Mouse (Mus musculus) liver, embryonic 15.5 days (tissue): ENCODE results near the gene Wnt1. TPM values are rescaled to one million over a fixed set of nuclear protein-coding genes. Genes with fewer than 3 reads are reported as not detected.

ENCODE experiments used
- ATAC-seq: fragments of 200-750 bp; cut with Nextera tagmentation; 2 replicates; pipeline ENCODE4 v1.8.0; 2017; ENCODE audit warnings: moderate number of reproducible peaks, mild to moderate bottlenecking, moderate library complexity; ENCODE audit not compliant: insufficient read depth
- H3K27ac ChIP-seq: fragments of 300-500 bp; sonication (generic); replicated peaks from 2 replicates; pipeline ENCODE4 v1.5.1; 2015; ENCODE audit warnings: mild to moderate bottlenecking, inconsistent platforms
- H3K27me3 ChIP-seq: fragments of 300-500 bp; sonication (generic); 2 replicates; pipeline ENCODE4 v1.6.1; 2015; ENCODE audit warnings: mild to moderate bottlenecking, inconsistent platforms
- H3K36me3 ChIP-seq: fragments of 300-500 bp; sonication (generic); replicated peaks from 2 replicates; pipeline ENCODE4 v1.6.1; 2015; ENCODE audit warnings: moderate library complexity, mild to moderate bottlenecking, inconsistent platforms
- H3K4me1 ChIP-seq: fragments of 300-500 bp; sonication (generic); replicated peaks from 2 replicates; pipeline ENCODE4 v1.6.1; 2015; ENCODE audit warnings: inconsistent platforms
- H3K4me2 ChIP-seq: fragments of 300-500 bp; sonication (generic); 2 replicates; pipeline ENCODE4 v1.6.1; 2015; ENCODE audit warnings: moderate library complexity, mild to moderate bottlenecking, inconsistent platforms
- H3K4me3 ChIP-seq: fragments of 300-500 bp; sonication (generic); replicated peaks from 2 replicates; pipeline ENCODE4 v1.5.1; 2015; ENCODE audit warnings: mild to moderate bottlenecking, inconsistent platforms
- H3K9ac ChIP-seq: fragments of 300-500 bp; sonication (generic); 2 replicates; pipeline ENCODE4 v1.6.1; 2015; ENCODE audit warnings: moderate library complexity, mild to moderate bottlenecking, inconsistent platforms
- H3K9me3 ChIP-seq: fragments of 300-500 bp; sonication (generic); replicated peaks from 2 replicates; pipeline ENCODE4 v1.6.1; 2016; ENCODE audit warnings: inconsistent platforms
- WGBS: fragments of 180-500 bp; shearing (Covaris S2); methylation state at CpG from one replicate; pipeline ENCODE4 v1.1.7; 2015; ENCODE audit warnings: mixed read lengths; ENCODE audit not compliant: insufficient replicate concordance; 5-methylcytosine and 5-hydroxymethylcytosine counted together
- polyA plus RNA-seq: library from polyadenylated mRNA; unstranded; fragments of >200 nt; fragmentation: Nextera tagmentation; extraction: Ambion mirVana; gene quantifications from 2 replicates; pipeline ENCODE4 v1.2.1, GENCODE M21; 2015

Wnt1 gene
- polyA plus RNA-seq, 1 experiment from 2014 or later = not detected

DNA sequence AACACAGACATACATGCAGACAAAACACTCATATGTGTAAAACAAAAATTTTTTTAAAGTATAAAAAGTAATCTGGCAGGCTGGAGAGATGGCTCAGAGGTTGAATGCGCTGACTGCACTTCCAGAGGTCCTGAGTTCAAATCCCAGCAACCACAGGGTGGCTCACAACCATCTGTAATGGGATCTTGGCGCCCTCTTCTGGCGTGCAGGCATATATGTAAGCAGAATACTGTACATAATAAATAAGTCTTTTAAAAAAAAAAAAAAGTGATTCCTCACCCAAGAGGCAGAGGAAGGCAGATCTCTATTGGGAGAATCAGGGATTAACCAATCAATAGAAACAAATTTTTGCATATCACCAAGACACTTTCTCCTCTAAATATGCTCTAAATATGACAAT lies 33.8 kb downstream of the Wnt1 start:
- 64% methylated on average over 3 of the region's 3 CpGs for WGBS
- peaks cover 80% of the 10 kb centered on the region for H3K36me3 ChIP-seq

DNA sequence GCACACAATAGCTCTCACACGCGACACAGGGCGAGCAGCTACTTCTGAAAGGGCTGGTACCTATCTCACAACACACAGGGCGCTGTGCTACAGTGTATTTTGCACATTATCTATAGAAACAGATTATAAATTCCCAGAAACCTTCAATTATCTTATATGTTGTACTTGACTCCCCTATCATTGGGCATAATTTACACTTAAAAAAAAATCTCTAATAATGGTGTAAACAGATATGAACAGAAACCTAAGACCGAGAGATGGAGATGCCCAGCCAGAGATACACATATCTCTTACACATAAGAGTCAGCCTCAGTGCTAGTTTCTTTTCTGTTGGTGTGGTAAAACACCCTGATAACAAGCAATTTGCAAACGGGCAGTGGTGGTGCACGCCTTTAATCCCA lies 38.0 kb downstream of the Wnt1 start:
- Histone ChIP-seq H3K4me2 (peak overlapping the region; percentile 75), H3K4me3 (peak overlapping the region; percentile 34), H3K36me3 (peaks cover 44% of the 10 kb centered on the region), H3K9ac (peak overlapping the region; percentile 39), H3K27me3 (no peaks in the 10 kb centered on the region), H3K27ac (peak overlapping the region; percentile 100), H3K4me1 (peaks cover 75% of the 10 kb centered on the region), H3K9me3 (no peaks in the 10 kb centered on the region)
- peak; percentile 70 for ATAC-seq
- 23% methylated on average over 7 of the region's 7 CpGs for WGBS

More for the DNA sequence above, 33.8 kb downstream of the Wnt1 start:
- no peak overlapping the region for H3K4me3 ChIP-seq
- no peak overlapping the region for H3K27ac ChIP-seq
- no peak overlapping the region for H3K9ac ChIP-seq
- H3K4me1 ChIP-seq = peaks cover 50% of the 10 kb centered on the region
- no peaks in the 10 kb centered on the region for H3K9me3 ChIP-seq
- no peak for ATAC-seq
- H3K27me3 ChIP-seq = no peaks in the 10 kb centered on the region
- H3K4me2 ChIP-seq = no peak overlapping the region

DNA sequence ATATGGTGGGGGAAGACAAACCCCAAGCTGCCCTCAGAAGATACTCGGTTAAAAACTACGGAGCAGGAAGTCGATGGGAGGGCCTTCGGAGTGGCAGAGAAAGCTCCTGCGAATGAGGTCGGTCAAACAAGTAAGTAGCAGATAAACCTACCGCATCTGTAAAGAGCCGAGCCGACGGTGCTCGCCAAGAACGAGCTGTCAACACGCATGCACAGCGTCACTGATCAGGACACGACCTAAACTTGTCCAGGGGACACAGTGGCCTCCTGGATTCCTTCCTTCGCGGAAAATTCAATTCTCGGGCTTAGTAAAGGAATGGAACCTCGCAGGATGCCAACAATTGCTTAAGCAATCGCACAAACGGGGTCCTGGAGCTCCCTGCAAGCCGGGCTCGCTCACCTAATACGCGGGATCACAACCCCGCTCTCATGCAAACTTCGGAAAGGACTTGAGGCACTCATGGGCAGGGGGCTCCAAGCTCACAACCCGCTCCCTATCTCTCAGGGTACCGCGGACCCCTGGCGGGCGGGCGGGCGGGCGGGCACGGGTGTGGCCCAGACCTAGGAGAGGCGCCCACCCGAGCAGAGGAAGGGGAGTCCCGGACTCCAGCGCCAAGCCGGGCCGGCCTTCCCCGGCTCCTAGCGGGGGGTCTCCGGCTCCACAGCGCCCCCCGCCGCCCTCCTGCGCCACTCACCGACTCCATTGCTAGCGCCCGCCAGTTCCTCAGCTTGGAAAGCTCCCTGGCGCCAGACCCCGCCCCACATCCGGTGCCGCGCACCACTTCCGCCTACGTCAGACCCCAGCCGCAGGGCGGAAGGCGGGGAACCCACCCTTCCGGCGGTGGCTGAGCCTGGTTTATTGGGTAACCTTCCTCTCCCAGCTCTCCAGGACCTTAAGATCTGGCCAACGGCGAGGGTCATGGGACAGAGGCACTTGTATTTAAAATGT lies 41.4 kb downstream of the Wnt1 start, which contains the start of gene Prkag1:
Prkag1 (minus strand) TSS at position 786 of the 948 bp plus-strand sequence.
- WGBS = under 1% methylated on average over 64 of the region's 66 CpGs
- H3K9ac ChIP-seq = peak within 1 kb of the TSS; percentile 91
- H3K9me3 ChIP-seq = no peaks in the 10 kb centered on the region
- H3K4me2 ChIP-seq = peak within 1 kb of the TSS; percentile 75
- H3K4me3 ChIP-seq = peak within 1 kb of the TSS; percentile 93
- peak; percentile 81 for ATAC-seq
- no peaks in the 10 kb centered on the region for H3K27me3 ChIP-seq
- H3K4me1 ChIP-seq = peaks cover 75% of the 10 kb centered on the region
- H3K36me3 ChIP-seq = peaks cover 41% of the 10 kb centered on the region
- peak within 1 kb of the TSS; percentile 100 for H3K27ac ChIP-seq

DNA sequence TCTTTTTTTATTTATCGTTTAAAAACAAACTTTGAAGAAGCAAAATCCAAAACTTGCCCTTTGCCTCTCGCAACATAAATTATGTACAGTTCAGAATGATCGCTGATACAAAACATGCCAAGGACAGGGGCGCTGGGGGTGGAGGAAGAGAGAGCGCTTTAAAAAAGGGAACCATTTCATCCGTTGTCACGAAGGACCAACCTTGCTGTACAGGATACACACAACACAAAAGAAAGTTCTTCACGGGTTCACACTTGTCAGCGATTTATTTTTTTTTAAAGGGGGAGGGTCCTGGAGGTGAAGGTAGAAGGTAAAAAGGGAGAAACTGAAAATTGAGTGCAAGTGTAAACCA lies 42.0 kb downstream of the Wnt1 start:
- ATAC-seq = peak; percentile 7; the same call in 1 of the 2 replicates
- Histone ChIP-seq H3K36me3 (peaks cover 47% of the 10 kb centered on the region), H3K27ac (peak overlapping the region; percentile 100), H3K4me2 (peak overlapping the region; percentile 75), H3K9me3 (no peaks in the 10 kb centered on the region), H3K4me1 (peaks cover 75% of the 10 kb centered on the region), H3K9ac (peak overlapping the region; percentile 91), H3K4me3 (peak overlapping the region; percentile 93), H3K27me3 (no peaks in the 10 kb centered on the region)
- WGBS = 4% methylated on average over 9 of the region's 9 CpGs

DNA sequence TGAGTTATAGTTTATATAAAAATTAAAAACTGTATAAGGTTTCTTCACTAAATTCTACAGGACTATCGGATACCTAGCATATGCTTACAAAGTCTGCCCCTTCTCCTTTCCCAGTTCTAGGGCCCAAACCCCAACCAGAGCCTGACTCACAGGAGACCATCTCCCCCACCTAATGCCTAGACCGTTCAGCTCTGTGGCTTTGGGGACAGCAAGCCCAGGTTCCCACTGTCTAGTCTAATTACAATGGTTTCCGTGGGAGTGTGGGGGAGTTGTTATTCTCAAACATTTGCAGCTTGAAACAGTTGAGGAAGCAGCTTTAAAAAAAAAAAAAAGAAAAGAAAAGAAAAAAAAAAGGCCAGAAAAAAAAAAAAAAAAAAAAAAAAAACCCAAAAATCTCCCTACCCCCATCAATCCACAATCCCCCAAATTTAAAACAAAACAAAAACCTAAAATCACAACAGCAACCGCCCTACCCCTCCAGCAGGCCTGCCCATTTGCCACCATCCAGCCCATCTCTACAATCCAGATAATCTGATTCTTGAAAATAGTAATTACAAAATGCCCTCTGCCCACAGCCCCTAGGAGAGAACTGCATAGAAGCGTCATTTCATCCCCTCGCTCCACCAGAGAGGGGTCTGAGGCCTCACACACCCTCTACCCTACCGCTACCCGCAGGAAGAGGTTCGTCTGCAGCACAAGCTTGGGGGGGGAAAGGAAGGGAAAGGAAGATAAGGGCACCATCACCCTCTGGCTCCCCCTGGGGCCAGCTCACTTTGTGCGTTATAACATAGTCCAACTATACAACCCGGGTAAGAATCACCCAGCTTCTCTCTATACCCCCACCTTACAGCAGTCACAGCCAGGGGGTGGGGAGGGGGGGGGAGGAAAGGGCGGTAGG lies 42.8 kb downstream of the Wnt1 start:
- Histone ChIP-seq H3K9me3 (no peaks in the 10 kb centered on the region), H3K4me1 (peaks cover 75% of the 10 kb centered on the region), H3K4me2 (peak overlapping the region; percentile 75), H3K36me3 (peaks cover 55% of the 10 kb centered on the region), H3K27ac (peak overlapping the region; percentile 100), H3K9ac (peak overlapping the region; percentile 37; the same call in 1 of the 2 replicates), H3K4me3 (peak overlapping the region; percentile 93), H3K27me3 (no peaks in the 10 kb centered on the region)
- no peak for ATAC-seq
- 13% methylated on average over 12 of the region's 12 CpGs for WGBS

DNA sequence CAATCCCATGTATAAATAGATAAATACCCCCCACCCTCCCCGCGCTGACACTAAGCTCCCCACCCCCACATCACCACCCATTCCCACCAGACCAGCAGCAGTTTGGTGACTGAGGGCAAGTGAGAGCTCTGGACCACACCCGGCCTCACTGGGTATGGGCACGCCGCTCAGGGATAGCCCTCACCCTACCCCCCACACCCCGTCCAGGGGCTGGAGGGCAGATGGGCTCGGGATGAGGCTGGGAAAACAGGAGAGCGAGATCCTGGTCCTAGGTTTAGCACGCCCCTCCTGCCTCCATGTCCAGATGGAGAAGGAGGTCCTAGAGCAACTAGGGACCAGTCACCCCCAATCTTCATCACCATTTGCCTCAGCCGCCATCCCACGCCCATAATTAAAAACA lies 43.6 kb downstream of the Wnt1 start:
- Histone ChIP-seq H3K4me1 (peaks cover 75% of the 10 kb centered on the region), H3K27me3 (no peaks in the 10 kb centered on the region), H3K27ac (peak overlapping the region; percentile 100), H3K9me3 (no peaks in the 10 kb centered on the region), H3K9ac (peak overlapping the region; percentile 37; the same call in 1 of the 2 replicates), H3K4me3 (no peak overlapping the region), H3K4me2 (peak overlapping the region; percentile 75; the same call in 1 of the 2 replicates), H3K36me3 (peaks cover 59% of the 10 kb centered on the region)
- WGBS = 57% methylated on average over 11 of the region's 11 CpGs
- ATAC-seq = no peak

DNA sequence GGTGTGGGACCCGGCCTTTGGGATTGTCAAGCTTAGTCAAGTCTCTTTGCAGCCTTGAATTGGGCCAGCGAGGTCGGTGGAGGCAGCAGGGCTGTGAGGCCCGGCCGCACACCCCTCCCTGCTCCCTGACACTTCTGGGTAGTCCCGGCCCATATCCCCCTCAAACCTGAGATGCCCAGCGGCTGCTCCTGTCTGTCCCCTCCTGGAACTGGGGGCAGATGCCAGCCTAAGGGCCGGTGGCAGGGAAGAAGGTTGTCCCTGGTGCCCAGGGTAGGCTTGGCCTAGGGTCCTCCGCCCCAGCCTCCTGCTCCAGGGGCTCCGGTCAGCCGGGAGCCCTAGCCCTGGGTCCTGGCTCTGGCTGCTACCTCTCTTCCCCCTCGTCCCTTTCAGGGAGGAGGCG lies 44.4 kb downstream of the Wnt1 start:
- no peaks in the 10 kb centered on the region for H3K27me3 ChIP-seq
- 85% methylated on average over 13 of the region's 13 CpGs for WGBS
- no peak overlapping the region for H3K4me3 ChIP-seq
- ATAC-seq = no peak
- no peak overlapping the region for H3K9ac ChIP-seq
- no peak overlapping the region for H3K4me2 ChIP-seq
- peaks cover 64% of the 10 kb centered on the region for H3K36me3 ChIP-seq
- H3K27ac ChIP-seq = peak overlapping the region; percentile 100; the same call in 1 of the 2 replicates
- no peaks in the 10 kb centered on the region for H3K9me3 ChIP-seq
- peaks cover 76% of the 10 kb centered on the region for H3K4me1 ChIP-seq

DNA sequence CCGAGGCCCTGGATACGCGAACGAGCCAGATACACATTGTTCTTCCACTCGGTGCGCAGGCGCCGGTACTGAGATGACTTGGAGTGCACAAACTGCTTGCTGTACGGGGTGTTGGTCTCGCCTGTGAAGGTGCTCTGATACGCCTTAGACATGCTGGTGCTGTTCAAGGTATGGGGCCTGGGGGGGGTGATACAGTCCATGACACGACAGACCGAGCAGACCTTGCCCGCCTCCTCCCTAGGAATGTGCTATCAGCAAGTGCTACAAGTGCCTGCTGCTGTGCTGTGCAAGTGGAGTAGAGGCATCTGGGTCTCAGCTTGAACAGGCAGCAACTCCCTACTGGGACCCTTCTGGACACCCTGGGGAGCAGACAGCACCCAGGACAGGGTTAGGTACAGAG lies 45.6 kb downstream of the Wnt1 start:
- Histone ChIP-seq H3K4me1 (peaks cover 66% of the 10 kb centered on the region), H3K27ac (peak overlapping the region; percentile 89), H3K9me3 (no peaks in the 10 kb centered on the region), H3K9ac (no peak overlapping the region), H3K4me2 (no peak overlapping the region), H3K4me3 (no peak overlapping the region), H3K36me3 (peaks cover 73% of the 10 kb centered on the region), H3K27me3 (no peaks in the 10 kb centered on the region)
- ATAC-seq = no peak
- WGBS = 87% methylated on average over 14 of the region's 14 CpGs

DNA sequence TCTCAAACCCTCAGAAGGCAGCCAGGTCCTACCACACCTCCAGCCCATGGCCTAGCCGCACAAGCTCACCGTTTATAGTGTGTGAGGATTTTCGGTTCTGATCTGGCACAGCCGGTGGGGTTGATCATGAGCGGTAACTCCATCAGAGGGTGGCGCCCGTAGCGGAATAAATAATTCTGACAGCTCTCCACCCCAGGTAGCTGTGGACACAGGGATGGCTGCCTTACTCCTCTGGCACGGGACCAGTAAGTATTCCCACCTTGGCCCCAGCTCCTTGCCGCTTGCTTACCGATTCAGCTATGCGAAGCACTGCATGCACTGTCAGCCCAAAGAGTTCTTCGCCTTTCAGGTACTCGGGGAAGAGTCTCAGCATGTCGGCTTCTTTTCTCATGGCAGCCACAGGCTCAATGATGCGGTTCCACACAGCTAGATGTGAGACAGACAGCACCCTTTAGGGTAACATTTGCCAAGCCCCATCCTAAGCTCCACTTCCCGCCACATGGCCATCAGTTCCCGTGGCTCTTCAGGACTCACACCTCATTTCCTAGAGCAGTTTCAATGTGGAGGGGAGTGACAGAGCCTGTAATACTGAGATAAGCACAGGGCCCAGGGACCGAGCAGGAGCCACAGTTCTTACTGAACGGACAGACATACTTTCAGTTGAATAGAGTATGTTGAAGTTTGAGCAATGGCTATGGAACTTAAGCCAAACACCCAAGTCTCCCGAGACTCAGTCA lies 47.5 kb downstream of the Wnt1 start:
- Histone ChIP-seq H3K4me3 (peak overlapping the region; percentile 29), H3K9ac (peak overlapping the region; percentile 39; the same call in 1 of the 2 replicates), H3K27me3 (no peaks in the 10 kb centered on the region), H3K36me3 (peaks cover 92% of the 10 kb centered on the region), H3K27ac (peak overlapping the region; percentile 89), H3K9me3 (no peaks in the 10 kb centered on the region), H3K4me1 (peaks cover 59% of the 10 kb centered on the region), H3K4me2 (peak overlapping the region; percentile 57)
- peak; percentile 90 for ATAC-seq
- WGBS = 66% methylated on average over 21 of the region's 21 CpGs

DNA sequence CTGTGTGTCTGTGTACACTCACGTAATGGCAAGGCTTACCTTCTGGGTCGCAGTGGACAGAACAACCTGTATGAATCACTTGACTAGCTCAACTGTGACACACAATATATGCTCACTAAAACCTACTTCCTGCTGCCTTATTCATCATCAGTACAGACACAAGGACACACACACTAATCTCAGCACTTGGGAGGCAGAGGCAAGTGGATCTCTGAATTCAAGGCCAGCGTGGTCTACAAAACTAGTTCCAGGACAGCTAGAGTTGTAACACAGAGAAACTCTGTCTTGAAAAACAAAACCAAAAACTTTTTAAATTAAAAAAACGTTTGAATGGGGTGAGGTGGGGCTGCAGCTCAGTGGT lies 48.1 kb downstream of the Wnt1 start:
- 42% methylated on average over 4 of the region's 4 CpGs for WGBS
- Histone ChIP-seq H3K27me3 (no peaks in the 10 kb centered on the region), H3K4me2 (peak overlapping the region; percentile 57), H3K9ac (peak overlapping the region; percentile 23; the same call in 1 of the 2 replicates), H3K4me1 (peaks cover 54% of the 10 kb centered on the region), H3K9me3 (no peaks in the 10 kb centered on the region), H3K36me3 (peaks cover 98% of the 10 kb centered on the region), H3K27ac (peak overlapping the region; percentile 89), H3K4me3 (peak overlapping the region; percentile 29; the same call in 1 of the 2 replicates)
- peak; percentile 51 for ATAC-seq
